Mouse (Mus musculus) CD4-positive helper T cell, adult 2 months (primary cell): ENCODE data around the gene Cxcr5.
"Not testable (repeated sequence)": the region's sequence is repeated elsewhere in the genome, so short reads cannot be mapped to it uniquely, and the experiment has no call there.

Source experiments
- DNase-seq: peaks from one replicate; pipeline ENCODE4 v3.0.0-alpha.2; 2012; ENCODE audit warnings: low read depth, missing footprints, low spot score

Gene Cxcr5

DNA sequence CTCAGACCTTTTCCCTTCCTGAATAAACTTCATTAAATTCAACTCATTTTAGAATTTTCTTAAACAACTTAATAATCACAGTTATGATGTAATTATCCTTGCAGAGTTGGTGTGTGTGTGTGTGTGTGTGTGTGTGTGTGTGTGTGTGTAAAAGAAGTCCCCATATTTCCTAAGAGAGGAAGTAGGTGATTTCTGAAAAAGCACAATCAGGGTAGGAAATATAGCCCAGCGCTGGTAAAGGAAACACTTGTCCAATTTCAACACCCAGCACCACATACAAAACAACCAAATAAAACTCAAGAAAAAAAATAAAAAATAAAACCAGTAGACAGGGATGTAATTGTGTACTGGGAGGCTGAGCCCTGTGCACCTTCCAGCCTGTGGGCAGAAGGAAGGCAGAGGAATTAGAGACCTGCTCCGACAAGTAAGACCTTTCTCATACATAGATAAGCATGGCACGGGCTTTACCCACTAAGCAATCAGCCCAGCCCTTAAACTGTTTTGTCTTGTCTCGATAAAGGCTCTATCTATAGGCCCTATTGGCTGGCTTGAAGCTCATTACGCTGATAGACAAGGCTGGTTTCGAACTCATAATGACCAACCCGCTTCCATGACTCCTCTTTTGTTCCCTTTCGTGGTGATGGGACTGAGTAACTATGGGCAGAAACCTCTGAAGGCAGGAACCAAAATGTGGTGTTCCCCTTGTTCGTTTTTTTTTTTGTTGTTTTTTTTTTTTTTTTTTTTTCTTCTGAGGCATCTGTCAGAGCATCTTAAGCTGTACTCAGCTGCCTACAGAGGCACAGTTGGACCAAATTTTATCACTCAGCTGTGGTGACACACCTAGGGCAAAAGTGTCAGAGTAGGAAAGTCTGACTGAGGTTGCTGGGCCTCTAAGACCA is 25.8 kb upstream of the Cxcr5 start:
- no peak for DNase-seq

DNA sequence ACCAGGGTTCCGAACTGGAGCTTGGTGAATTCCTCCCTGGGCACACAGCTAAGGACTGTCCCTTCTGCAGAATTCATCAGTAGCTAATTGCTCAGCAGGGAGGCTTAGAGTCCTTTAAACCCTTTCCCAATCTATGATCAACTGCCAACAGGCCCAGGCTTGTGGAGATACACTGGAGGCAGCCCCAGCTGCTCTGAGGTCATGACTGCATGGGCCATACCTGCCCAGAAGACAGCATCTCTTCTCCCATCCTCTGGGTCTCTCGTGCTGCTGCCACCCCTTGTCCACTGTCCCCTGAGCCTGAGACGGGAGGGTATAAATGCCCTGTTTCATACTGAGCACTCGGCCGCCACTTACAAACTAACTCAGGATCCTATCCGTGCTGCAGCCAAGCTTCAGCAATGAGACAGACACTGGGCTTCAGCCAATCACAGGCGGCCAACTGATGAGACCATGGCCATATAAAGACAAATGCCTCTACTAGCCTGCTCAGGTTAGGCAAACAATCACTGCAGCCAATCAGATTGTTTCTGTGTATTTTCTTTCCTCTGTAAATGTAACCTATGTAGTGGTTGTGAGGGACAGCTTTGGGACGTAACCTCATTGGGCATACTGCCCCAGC is 25.1 kb upstream of the Cxcr5 start:
- no peak for DNase-seq

DNA sequence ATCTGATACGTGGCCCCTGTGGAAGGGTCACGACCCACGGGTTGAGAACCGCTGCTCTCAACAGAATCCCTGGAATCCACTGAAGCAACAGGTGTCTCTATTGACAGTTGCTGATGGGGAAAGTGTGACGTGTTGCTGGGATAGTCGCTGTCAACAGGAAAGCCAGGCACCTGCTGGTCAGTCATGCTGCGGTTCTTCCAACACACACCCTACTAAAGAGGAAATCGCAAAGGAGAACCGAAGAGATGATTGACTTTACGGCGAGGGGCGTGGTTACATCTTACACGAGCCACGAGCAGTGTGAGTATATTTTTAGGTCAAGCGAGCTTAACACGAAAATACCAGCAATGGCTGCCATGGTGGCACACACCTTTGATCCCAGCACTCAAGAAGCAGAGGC is 20.7 kb upstream of the Cxcr5 start:
- DNase-seq, result peak; percentile 73

DNA sequence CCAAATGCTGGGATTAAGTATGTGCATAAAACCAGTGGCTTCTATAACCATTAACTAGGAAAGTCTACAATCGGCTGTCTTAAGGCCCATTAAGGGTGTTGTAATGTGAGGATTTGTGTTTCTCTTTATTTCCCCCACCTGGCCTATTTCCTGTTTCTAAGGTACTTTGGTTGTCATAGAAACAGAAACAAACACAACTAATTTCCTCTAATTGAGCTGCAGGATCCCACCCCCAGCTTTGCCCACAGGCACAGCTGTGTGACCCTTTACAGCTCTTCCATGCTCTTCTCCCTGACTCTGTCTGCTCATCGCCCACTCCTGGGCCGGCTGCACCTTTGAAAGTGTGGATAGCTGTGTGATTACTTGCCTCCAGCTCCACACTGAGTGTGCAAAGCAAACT is 19.7 kb upstream of the Cxcr5 start:
- DNase-seq, result peak; percentile 87

DNA sequence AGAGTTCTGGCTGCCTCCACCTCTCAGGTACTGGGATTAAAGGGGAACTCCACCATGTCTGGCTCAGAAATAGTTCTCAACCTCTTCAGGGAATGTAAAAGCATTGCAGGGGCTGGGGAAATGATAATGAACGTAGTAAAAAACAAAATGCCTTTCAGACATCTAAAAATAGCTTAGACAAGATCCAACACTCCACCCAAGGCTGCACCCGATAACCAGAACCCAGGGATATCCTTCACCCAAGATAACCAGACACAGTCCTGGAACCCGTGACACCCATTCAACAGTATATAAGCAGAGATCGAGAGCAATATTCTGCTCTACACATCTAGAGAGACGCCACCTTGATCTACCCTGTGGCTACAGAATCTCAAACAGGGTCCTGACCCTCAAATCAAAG is 18.4 kb upstream of the Cxcr5 start:
- DNase-seq, result no peak

DNA sequence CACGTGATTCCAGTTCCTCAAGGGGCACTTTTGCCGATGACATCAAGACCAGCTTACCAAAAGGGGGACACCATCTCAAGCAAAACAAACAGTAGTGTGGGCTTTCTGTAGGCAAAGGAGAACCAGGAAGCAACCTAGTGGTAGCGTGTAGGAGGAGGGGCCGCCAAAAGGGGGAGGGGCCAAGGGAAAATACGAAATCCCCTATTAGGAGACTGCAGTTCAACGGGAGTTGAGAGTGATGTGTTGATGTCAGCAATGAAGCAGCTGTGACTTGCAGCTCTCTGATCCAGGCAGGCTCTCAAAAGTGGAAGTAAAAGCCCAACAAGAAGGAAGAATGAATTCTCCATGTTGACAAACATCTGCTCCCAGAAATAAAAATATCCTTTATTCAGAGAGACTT is 17.7 kb upstream of the Cxcr5 start:
- peak; percentile 83 for DNase-seq

DNA sequence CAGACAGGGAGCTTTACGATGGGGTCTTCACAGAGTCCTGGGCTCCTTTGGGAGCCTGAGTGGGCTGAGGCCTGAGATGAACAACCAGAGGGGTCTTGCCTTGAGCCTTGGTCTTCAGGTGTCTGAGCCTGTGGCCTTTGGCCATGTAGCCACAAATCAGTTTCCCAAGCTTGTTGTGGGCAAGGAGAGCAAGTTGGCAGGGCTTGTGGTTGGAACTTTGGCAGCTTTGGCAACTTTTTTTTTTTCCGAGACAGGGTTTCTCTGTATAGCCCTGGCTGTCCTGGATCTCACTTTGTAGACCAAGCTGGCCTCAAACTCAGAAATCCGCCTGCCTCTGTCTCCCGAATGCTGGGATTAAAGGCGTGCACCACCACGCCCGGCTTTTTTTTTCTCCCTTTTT is 14.4 kb upstream of the Cxcr5 start:
- not testable (repeated sequence) for DNase-seq

DNA sequence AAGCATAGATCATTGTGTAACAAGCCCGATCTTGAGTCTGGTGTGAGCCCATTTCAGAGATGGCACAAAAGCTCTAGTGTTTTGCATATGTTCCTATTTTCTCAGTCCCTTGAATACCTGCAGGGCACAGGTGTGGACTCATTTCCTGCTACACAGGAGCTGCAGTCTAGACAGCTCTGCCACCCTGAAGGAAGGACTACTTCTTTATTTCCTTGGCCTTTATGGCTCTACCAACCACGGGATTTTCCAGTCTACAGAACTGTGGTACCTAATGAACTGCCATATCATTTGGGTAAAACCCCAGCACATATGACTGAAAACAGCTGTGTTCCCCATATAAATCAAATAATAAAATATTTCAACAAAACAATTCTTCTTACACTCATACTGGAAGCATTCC is 13.4 kb upstream of the Cxcr5 start:
- DNase-seq, result no peak

DNA sequence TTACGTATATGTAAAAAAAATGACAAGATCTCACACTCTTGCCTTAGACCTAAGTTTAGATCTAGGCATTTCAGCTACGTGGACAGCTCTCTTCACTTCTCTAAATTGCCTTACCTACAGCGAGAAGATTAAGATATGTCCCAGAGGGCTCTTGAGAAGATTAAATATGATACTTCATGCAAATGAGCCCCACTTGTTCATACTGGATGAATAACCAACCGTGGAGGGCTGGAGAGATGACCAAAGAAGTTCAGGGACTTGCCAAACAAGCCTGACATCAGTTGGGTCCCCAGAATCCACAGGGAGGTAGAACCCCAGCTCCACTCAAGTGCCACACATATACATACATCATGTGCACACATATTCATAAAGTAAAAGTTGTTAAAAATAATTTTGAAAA is 11.6 kb upstream of the Cxcr5 start:
- no peak for DNase-seq

DNA sequence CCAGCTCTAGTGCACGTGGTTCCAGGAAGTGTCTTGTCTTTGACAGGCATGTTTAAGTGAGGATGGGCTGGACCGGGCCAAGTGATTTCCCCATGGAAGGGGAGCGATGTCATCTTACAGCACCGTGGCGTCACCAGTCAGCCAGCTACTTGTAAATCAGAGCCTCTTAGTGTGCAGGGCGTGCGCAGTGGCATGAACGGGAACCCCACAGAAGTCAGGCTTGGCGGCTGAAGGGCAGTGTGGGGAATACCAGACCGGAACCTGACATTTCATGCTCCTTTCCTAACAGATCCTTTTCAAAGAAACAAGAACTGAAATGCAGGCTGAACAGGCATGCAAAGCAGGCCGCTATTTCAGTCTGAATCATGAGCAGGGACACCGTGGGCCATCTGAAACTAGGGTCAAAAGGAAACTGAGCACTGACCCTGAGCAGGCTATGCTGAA is 9.3 kb upstream of the Cxcr5 start:
- no peak for DNase-seq

DNA sequence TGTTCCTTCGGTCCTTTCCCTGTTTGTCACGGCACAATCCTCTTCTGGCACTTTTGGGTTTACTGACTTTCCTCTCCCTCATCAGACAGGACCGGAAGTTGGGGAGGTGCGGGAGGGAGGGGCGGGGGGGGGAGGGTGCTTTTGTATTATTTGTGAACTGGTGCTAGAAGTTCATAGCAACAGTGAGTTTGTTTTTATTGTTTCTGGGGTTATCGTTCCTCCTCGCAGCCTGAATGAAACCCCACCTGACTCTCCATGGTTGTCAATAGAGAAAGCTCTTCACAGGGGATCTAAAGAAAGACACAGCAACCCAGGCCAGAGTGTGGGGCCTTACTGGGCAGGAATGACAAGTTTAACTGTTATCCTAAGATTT is 6.4 kb upstream of the Cxcr5 start:
- DNase-seq, result peak; percentile 81

DNA sequence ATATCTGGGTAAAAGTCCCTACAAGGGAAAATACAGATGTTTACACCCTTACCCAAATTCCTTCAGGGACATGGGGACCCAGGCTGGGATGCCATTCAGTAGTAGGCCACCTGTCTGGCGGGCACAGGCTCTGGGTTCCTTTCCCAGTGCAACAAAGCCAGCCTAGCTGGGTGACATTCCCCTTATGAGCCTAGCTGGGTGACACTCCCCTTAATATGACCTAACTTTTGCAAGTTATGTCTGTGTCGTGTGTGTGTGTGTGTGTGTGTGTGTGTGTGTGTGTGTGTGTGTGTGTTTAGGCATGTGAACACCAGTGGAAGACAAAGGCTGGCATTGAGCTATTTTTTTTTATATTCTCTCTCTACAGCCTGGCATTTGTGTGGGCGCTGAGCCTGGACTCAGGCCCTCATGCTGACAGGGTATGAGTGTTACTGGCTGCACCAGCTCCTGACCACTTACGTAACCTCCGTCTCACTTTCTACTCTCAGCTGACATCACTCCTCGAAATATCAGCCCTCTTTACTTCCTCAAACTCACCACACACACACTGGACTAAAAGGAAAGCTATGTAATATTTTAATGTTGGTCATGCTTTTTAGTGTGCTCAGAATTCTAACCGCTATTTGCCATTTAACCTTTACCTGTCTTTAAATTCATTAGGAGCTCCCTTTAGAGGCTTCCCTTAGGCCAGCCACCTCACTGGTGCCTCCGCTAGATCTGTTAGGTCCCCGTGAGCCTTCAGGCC is 5.8 kb upstream of the Cxcr5 start:
- DNase-seq, result peak; percentile 53

DNA sequence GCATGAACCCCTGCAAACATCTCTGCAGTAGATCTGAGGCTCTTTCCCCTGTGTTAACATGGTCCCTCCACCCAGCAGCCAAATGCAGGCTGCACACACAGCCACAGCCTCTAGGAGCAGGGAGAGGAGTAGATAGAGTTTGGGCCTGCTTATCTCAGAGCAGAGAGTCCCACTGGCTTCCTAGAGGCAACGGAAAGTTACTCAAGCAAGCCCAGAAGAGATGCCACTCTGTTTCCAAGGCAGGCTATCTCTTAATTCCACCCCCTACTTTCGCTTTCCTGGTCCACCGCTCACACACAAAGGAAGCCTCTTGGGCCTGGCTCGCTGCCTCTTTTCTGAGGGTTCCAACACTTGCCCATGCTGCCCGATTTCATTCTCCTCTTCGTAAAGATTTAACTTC is 3.7 kb upstream of the Cxcr5 start:
- DNase-seq, result peak; percentile 23

DNA sequence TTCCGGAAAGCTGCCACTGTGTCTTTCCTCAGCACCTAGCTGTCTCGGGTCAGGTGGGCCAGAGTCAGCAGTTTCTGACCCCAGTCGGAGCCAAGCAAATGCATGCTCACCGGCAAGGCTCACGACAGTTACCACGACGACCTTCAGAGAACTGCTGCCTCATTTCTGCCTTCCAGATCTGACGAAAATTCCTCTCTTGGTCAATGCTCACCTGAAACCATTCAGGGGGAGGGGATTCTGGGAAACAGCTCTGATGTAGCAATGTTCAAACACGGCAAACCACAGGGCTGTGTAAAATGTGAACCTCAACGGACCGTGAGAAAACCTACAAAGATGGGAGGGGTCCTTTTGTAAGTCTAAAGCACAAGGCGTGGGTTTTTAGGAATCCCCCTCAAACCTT is 1.3 kb upstream of the Cxcr5 start:
- peak; percentile 66 for DNase-seq

DNA sequence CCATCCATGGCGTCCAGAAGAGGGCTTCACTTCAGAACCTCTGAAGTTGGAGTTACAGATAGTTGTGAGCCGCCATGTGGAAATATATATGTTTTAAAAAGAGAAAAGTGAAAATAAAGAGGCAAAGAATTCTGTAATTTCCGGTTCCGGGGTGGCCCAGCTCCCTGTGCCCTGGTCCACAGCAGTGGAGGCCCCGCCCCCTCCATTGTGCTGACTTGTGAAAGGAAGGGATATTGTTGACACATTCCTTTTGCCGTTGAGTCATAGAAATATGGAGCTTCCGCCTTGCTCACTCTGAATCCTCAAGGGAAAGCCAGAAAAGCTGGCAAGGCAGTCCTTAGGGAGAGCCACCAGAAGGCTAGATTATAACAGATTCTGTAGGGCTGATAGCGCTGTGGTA is 9.5 kb downstream of the Cxcr5 start:
- DNase-seq, result no peak

DNA sequence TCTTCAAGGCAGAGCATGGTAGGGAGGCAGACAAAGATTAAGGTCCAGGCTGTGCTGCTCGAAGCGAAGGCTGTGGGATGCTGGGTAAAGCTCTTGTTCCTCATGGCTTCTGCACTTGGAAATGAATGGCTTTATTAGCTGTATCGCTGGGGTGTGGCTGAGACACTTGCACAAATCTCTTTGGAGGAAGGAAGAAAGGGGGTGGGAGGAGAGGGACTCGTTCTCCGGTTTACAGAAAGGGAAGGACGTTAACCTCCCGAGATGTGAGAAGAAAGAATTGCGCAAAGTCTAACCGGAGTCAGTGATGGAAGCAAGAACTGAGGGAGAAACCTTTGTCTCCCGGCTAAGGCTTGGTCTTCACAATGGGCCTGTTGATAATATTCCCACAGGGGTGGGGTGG is 10.5 kb downstream of the Cxcr5 start:
- DNase-seq, result no peak

DNA sequence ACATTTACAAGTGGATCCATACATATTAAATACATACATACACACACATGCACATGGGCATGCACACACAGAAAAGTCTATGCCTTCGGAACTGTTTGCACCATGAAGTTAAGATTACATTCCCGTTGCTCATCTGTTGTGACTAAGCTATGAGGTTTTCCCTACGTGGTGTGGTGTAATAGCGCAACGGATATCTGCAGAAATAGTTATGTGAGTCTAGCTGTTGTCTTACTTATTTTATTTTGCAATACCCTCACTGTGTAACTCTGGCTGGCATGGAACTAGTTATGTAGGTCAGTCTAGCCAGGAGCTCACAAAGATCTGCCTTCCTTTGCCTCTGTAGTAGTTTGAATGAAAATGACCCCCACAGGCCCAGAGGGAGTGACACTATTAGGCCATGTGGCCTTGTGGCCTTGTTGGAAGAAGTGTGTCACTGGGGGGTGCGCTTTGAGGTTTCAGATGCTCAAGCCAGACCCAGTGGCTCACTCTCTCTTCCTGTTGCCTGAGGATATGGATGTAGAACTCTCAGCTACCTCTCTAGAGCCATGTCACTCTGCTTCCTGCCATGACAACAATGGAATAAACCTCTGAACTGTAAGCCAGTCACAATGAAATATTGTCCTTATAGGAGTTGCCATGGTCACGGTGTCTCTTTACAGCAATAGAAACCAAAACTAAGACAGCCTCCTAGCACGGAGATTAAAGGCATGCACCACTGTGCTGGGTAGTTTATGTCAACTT is 13.1 kb downstream of the Cxcr5 start:
- peak; percentile 38 for DNase-seq

DNA sequence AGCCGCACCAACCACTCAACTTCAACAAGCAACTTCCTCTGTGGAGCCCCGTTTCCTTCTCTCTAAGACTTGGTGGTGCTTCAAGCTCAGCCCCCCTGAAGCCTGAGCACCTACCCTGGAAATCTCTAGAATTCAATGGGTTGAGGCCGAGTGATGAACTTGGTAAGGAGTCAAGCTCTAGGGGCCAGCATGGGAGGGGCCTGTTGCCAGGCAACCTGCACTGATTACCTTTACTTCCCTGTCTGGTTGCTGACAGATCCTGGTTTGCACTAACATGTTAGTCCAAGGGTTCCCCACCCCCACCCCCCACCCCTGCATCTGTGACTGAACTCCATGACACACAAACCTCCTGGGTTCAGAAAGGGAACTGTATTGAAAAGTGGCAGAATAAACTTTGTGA is 16.7 kb downstream of the Cxcr5 start:
- DNase-seq, result no peak

DNA sequence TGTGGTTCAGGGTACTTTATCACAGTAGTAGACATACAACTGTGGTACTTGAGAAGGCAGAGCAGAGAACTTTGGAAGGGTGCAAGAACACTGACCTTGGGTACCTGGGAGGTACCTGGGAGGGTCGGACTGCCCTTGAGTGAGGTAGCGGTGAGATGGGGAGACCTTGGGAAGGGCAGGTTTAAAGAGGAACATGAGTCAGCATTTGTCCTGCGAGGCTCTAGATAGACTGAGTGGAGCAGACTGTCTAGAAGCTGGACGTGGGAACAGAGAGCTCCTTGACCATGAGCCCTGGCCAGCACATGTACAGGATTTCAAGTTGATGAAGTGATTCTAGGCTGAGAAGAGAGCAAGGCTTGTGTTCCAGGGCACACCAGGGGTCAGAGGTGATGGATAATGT is 19.3 kb downstream of the Cxcr5 start:
- no peak for DNase-seq

DNA sequence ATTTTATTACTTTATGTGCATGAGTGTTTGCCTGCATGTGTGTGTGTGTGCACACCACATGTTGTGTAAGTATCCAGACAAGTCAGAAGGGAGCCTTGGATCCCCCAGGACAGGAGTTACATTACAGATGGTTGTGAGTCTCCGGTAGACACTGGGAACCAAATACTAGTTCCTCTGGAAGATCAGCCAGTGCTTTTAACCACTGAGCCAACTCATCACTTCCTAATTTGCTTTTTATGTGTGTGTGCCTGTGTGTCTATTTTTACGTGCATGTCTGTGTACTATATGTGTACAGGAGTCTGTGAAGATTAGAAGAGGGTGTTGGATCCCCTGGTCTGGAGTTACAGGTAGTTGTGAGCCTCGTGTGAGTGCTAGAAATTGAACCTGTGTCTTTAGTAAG is 21.0 kb downstream of the Cxcr5 start:
- DNase-seq, result no peak

DNA sequence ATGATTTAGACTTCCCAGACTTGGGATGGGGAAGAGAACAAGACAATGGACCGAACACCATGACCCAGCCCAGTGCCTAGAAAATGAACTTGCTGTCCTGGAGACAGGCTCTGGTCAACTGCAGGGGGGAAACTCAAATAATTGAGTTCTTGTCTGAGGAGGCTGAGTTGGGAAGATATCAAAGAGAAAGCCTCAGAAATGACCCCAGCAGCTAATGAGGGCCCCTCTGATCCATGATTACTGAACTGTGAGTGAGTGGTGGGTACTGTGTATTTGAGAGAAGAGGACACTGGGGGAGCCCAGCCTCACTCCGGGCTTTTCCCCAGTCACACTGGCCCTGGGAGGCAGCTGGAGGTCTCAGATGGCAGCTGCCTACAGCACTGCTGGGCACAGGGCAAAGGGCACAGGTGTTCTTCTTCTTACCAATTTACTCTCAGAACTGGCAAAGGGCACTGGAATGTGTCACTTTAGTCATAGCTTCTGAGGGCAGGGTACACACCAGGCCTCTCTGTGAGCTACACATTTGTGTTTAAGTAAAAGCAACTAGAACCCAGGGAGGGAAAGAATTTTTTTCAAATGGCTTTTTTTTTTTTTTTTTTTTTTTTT is 21.8 kb downstream of the Cxcr5 start:
- DNase-seq, result no peak
